Mouse (Mus musculus) thymus, adult 2 months (tissue): ENCODE data around the gene Ebf3.

Source experiments
- CTCF ChIP-seq: fragments of 200-500 bp; IDR thresholded peaks from 2 replicates; pipeline ENCODE4 v1.5.1; 2012; ENCODE audit warnings: mild to moderate bottlenecking, control low read depth, low read length, moderate library complexity, borderline replicate concordance; ENCODE audit not compliant: control insufficient read depth, poor library complexity, insufficient read depth; ENCODE audit errors: extremely low read depth
- POLR2A ChIP-seq: fragments of 200-500 bp; IDR thresholded peaks from 2 replicates; pipeline ENCODE4 v1.6.1; 2012; ENCODE audit warnings: mild to moderate bottlenecking, low read length, control low read depth, moderate library complexity; ENCODE audit not compliant: control insufficient read depth, poor library complexity, insufficient read depth; ENCODE audit errors: extremely low read depth

GRCm38 (mm10) chr7:137318924-137319885 is 5.0 kb upstream of the Ebf3 start:
- TF ChIP-seq POLR2A (no peak), CTCF (peak; percentile 56; the same call in 1 of the 2 replicates)
